Mouse (Mus musculus) kidney, postnatal 36 days (tissue): ENCODE measurements around the gene Ube2e2.
A peak's percentile ranks its signal among the peaks of the same experiment; 100 is the strongest.
"Not testable (repeated sequence)": the region's sequence is repeated elsewhere in the genome, so short reads cannot be mapped to it uniquely, and the experiment has no call there.

ENCODE experiments used
- DNase-seq, 2 experiments: peaks; one replicate each; pipeline ENCODE4 v3.0.0; 2021 to 2022; ENCODE audit warnings: mixed read lengths in 2 of 2

The Ube2e2 gene

GRCm38 (mm10) chr14:18618603-18619002 lies 275.5 kb downstream of the Ube2e2 start:
- no peak for DNase-seq

DNA sequence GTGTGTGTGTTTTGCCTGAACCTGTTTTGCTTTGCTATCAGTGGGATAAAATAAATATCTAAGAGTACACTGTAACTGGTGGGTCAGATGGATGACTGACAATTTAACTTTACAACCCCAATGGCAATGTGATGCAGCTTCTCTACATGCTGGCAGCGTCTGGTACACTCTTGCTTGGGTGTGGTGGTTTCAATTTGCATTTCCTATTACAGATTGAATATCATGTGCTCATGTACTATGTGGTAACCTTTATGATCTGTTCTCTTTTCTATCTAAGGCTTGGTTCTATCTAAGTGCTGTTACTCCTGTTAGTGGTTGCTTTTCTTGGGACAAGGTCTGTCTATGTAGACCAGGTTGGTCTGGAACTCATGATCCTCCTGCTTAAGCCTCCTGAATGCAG lies 292.1 kb downstream of the Ube2e2 start:
- DNase-seq, result no peak

GRCm38 (mm10) chr14:18586239-18587034 lies 307.6 kb downstream of the Ube2e2 start:
- DNase-seq, result no peak

DNA sequence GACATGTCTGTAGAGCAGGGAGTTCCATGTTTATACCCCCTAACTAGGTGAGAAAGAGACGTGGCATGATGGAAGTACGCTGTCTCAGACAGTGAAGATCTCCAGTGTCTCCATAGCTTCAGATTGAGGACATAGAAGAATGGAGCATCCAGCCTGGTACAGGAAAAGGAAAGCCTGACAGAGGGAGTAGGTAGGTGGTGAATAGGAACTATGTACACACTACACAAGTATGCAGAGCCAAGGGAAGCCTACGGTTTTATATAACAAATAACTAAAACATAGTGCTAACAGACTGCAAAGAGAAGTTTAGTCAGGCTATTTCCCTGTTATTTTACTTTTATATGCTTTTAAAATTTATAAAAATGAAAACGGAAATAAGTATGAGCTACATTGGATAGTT lies 312.3 kb downstream of the Ube2e2 start:
- DNase-seq, result no peak

DNA sequence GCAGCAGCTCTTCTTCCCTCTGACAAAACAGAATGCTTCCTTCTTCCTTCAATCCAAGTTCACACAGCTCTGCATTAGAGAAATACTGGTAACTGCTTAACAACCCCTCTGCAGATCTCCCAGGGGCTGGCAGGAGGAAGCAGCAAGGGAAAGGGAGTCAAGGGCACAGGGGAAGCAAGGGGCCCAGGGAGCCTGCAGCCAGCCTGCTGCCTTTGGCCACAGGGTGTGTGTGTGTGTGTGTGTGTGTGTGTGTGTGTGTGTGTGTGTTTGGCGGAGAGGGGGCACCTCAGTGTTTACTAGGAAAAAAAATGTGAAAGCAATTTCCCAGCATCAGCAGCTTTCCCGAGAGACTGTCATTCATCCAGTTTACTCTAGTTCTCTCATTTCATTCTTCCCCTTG lies 319.3 kb downstream of the Ube2e2 start:
- DNase-seq, result no peak

GRCm38 (mm10) chr14:18574130-18574721 lies 319.8 kb downstream of the Ube2e2 start:
- DNase-seq, result no peak

- no peak for DNase-seq
Measured at GRCm38 (mm10) chr14:18573286-18573956, 320.6 kb downstream of the Ube2e2 start.

GRCm38 (mm10) chr14:18572852-18573251 lies 321.2 kb downstream of the Ube2e2 start:
- no peak for DNase-seq

DNA sequence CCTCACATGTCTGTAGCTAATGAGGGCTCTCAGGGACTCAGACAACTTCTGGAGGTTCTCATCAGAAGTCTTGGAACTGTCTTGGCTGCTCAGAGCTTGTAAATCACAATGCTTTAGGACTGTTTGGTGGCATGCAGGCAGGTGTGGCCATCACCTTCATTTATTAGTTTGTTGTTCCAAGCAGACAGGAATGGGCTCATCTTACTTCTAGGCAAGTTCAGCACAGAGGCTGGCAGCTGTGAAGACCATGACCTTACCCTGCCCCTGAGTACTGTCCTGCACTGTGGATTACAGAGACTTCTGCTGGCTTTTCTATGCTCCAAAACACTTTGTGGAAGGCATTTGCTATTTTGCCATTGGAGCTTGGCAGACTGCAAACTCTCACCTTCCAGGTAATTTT lies 324.5 kb downstream of the Ube2e2 start:
- DNase-seq, result no peak

- DNase-seq, result not testable (repeated sequence)
Measured at GRCm38 (mm10) chr14:18564999-18565398, 329.1 kb downstream of the Ube2e2 start.

GRCm38 (mm10) chr14:18555287-18555686 lies 338.8 kb downstream of the Ube2e2 start:
- no peak for DNase-seq

GRCm38 (mm10) chr14:18554627-18554988 lies 339.5 kb downstream of the Ube2e2 start:
- DNase-seq, result no peak

DNA sequence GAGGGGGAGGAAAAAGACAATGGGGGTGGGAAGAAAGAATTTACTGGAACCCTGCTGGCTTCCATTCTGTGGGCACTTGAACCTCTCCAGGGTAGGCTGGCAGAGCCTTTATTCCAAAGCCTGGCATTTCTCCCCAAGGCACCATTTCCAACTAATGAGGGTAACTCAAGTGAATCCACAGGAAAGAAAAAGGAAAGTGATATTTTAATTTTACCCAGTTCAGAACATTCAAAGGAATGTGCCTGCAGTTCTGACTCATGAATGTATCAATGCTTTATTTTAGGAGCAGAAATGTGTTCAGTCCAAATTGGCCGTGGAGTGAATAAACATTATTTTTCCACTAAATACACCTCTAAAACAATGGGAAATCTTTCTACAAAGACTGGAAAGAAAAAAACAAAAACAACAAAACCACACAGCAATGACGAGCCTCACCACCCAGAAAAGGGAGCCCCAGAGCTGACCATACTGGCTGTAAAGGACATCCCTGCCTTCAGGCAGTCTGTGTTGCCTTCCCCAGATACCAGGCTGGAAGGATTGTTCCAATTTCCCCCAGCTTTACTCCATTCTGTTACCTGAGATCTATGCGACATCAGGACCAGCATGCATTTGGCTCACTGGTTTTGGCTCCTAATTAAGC lies 340.0 kb downstream of the Ube2e2 start:
- no peak for DNase-seq

GRCm38 (mm10) chr14:18547541-18547940 lies 346.5 kb downstream of the Ube2e2 start:
- no peak for DNase-seq

DNA sequence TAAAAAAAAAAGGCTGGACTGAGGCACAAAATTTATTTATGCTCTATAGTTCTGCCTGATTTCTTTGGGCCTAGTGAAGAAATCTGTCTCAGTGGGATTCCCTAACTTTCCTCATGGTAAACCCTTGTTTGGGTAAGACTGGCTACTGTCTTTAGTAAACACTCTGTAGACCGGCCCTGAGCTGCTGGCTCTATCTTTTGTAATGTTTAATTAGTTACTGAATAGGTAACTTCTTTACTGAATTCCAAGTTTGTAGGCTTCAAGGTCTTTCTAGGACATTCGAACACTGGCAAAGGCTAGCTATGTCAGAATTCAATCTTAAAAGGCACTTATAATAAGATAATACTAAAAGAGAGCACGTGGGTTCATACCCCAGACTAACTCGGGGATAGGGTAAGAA lies 355.0 kb downstream of the Ube2e2 start:
- peak; percentile 18 to 42 for DNase-seq

DNA sequence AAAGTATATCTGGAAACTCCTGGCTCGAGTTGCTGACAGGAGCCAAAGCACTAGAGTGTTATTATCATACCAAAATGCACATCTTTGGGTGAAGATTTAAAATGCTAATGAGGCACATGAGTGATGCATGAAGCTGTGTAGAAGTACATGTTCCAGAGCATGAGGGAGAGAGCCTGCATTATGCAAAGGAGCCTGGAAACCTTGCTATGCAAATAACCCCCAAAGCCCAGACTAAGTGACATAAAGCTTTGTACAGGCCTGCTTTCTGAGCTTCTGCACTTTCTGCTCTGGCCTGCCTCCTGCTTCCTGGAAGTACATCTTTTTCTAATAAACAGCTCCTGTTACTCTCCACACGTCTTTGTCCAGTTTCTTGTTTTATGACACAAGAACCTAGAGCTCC lies 363.2 kb downstream of the Ube2e2 start:
- DNase-seq, result no peak

DNA sequence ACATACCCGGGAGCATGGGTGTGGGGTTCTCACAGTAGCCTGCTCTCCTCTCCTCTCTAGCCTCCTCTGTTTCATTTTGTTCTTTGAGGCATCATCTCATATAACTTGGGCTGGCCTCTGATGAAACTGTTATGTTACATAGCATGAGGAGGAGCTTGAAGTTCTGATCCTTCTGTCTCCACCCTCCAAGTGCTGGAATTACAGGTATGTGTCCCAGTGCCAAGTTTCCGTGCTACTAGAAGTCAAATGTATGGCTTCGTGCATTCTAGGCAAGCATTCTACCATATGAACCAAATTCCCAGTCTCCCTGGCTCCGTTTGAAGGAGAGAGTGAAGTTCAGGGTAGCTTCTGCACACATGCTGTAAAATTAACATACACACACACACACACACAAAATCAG lies 363.6 kb downstream of the Ube2e2 start:
- DNase-seq, result no peak
